Mouse (Mus musculus): ENCODE results near the gene Rtraf. TPM values are rescaled to one million over a fixed set of nuclear protein-coding genes. Genes with fewer than 3 reads are reported as not detected.

Gene Rtraf
- polyA plus RNA-seq, 1 experiment from 2014 or later, result 202 TPM

GRCm38 (mm10) chr14:19825481-19825880 lies 1.9 kb upstream of the Rtraf start:
- WGBS, result 19% methylated on average over 11 of the region's 11 CpGs
- H3K27ac ChIP-seq, result peak overlapping the region; percentile 88
- peaks cover 33% of the 10 kb centered on the region for H3K4me1 ChIP-seq (replicated peaks)
- peak; percentile 26; the same call in 1 of the 2 replicates for ATAC-seq (ENCODE audit: low FRiP score)
- no peaks in the 10 kb centered on the region for H3K9me3 ChIP-seq
- 0 out of 2 replicates have a peak overlapping the region, but pooled peaks have one; percentile 2 for H3K4me2 ChIP-seq
- no peak overlapping the region for H3K4me3 ChIP-seq
- H3K36me3 ChIP-seq, result peaks cover 11% of the 10 kb centered on the region
- 0 out of 2 replicates have a peak overlapping the region, but pooled peaks have one; percentile 10 for H3K9ac ChIP-seq
- no peaks in the 10 kb centered on the region; the same call in 1 of the 2 replicates for H3K27me3 ChIP-seq

- no peak overlapping the region for H3K4me2 ChIP-seq
- H3K4me3 ChIP-seq, result no peak overlapping the region
- no peaks in the 10 kb centered on the region for H3K9me3 ChIP-seq
- 99% methylated on average over 5 of the region's 5 CpGs for WGBS
- H3K27me3 ChIP-seq, result no peaks in the 10 kb centered on the region
- no peak for ATAC-seq (ENCODE audit: low FRiP score)
- no peak overlapping the region for H3K27ac ChIP-seq
- H3K4me1 ChIP-seq (replicated peaks), result peaks cover 38% of the 10 kb centered on the region
- peaks cover 30% of the 10 kb centered on the region for H3K36me3 ChIP-seq
- no peak overlapping the region for H3K9ac ChIP-seq
Measured at GRCm38 (mm10) chr14:19821686-19822085, 1.9 kb downstream of the Rtraf start.

- peaks cover 12% of the 10 kb centered on the region for H3K4me1 ChIP-seq (replicated peaks)
- H3K9me3 ChIP-seq, result no peaks in the 10 kb centered on the region
- H3K4me2 ChIP-seq, result no peak overlapping the region
- WGBS, result 5% methylated on average over 1 of the region's 1 CpGs
- no peak overlapping the region for H3K9ac ChIP-seq
- no peak overlapping the region for H3K4me3 ChIP-seq
- H3K27me3 ChIP-seq, result no peaks in the 10 kb centered on the region
- peaks cover 64% of the 10 kb centered on the region for H3K36me3 ChIP-seq
- H3K27ac ChIP-seq, result no peak overlapping the region
- ATAC-seq (ENCODE audit: low FRiP score), result no peak
Measured at GRCm38 (mm10) chr14:19817949-19818348, 5.7 kb downstream of the Rtraf start.

- Histone ChIP-seq H3K4me3 (no peak overlapping the region), H3K9me3 (no peaks in the 10 kb centered on the region), H3K4me1 (replicated peaks) (no peaks in the 10 kb centered on the region), H3K36me3 (peaks cover 67% of the 10 kb centered on the region), H3K27ac (no peak overlapping the region), H3K9ac (no peak overlapping the region), H3K4me2 (no peak overlapping the region), H3K27me3 (no peaks in the 10 kb centered on the region)
- 95% methylated on average over 2 of the region's 2 CpGs for WGBS
- ATAC-seq (ENCODE audit: low FRiP score), result no peak
Measured at GRCm38 (mm10) chr14:19813061-19813460, 10.6 kb downstream of the Rtraf start.

- ATAC-seq (ENCODE audit: low FRiP score), result no peak
- WGBS, result 77% methylated on average over 10 of the region's 10 CpGs
Measured at GRCm38 (mm10) chr14:19809934-19810333, 13.7 kb downstream of the Rtraf start.

DNA sequence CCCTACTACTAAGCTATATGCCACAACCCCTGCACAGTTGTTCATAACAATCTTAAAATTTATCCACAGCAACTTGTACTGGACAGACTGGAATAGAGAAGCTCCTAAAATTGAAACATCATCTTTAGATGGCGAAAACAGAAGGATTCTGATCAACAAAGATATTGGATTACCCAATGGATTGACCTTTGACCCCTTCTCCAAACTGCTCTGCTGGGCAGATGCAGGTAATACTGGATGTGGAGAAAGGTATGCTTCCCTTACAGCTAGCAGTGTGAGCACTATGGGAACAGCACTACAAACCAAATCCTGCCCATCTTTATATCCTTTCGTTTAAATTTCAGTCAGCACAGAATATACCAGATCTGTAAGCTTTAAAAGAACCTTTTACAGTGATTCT lies 15.8 kb downstream of the Rtraf start:
- Histone ChIP-seq H3K27ac (no peak overlapping the region), H3K4me1 (replicated peaks) (no peaks in the 10 kb centered on the region), H3K9me3 (no peaks in the 10 kb centered on the region), H3K27me3 (no peaks in the 10 kb centered on the region), H3K9ac (no peak overlapping the region), H3K36me3 (peaks cover 30% of the 10 kb centered on the region), H3K4me3 (no peak overlapping the region), H3K4me2 (no peak overlapping the region)
- WGBS, result 94% methylated on average over 2 of the region's 2 CpGs
- no peak for ATAC-seq (ENCODE audit: low FRiP score)

More at GRCm38 (mm10) chr14:19809934-19810333, 13.7 kb downstream of the Rtraf start:
- H3K4me3 ChIP-seq, result no peak overlapping the region
- H3K36me3 ChIP-seq, result peaks cover 48% of the 10 kb centered on the region
- H3K9me3 ChIP-seq, result no peaks in the 10 kb centered on the region
- no peak overlapping the region for H3K4me2 ChIP-seq
- H3K4me1 ChIP-seq (replicated peaks), result no peaks in the 10 kb centered on the region
- no peak overlapping the region for H3K27ac ChIP-seq
- no peaks in the 10 kb centered on the region for H3K27me3 ChIP-seq
- no peak overlapping the region for H3K9ac ChIP-seq

DNA sequence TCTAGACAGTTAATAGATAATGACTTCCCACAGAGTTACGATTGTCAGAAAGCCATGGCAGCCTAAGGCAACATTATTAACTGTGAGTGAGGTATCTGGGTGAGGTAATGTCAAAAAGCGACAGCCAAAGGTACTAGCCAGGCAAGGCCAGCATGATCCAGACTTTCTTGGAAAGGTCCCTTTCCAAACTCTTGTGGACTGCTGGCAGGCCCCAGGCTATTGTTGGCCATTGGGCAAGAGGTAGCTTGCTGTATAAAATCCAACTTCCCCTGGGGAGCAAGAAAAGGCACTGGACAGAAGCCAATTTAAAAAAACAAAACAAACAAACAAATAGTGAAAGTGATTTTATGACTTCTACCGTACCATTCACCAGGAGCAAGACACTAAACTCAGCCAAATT lies 16.3 kb downstream of the Rtraf start:
- ATAC-seq (ENCODE audit: low FRiP score), result no peak
- Histone ChIP-seq H3K4me2 (no peak overlapping the region), H3K4me3 (no peak overlapping the region), H3K27ac (no peak overlapping the region), H3K4me1 (replicated peaks) (no peaks in the 10 kb centered on the region), H3K36me3 (peaks cover 25% of the 10 kb centered on the region), H3K9me3 (no peaks in the 10 kb centered on the region), H3K27me3 (no peaks in the 10 kb centered on the region), H3K9ac (no peak overlapping the region)
- WGBS, result 84% methylated on average over 3 of the region's 3 CpGs

DNA sequence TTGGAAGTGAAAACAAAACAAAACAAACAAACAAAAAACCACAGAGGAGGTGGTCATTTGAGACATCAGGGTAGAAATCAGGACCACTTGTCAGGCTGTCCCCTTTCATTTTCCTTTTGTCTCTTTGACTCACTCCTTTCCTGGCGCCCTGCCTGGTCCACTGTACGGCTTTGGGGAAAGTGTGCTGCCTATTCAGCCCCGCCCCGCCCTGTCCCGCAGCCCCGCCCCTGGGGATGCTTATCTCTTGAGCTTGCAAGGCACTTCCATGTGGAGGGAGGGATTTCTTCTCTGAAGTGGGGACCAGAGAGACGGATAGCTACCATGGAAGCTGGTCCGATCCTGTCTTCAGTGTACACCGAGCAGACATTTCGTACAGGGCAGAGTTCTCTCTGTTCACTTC lies 20.0 kb downstream of the Rtraf start:
- Histone ChIP-seq H3K36me3 (peaks cover 4% of the 10 kb centered on the region), H3K9me3 (no peaks in the 10 kb centered on the region), H3K4me1 (replicated peaks) (no peaks in the 10 kb centered on the region), H3K27ac (no peak overlapping the region), H3K27me3 (no peaks in the 10 kb centered on the region), H3K4me2 (no peak overlapping the region), H3K4me3 (no peak overlapping the region), H3K9ac (no peak overlapping the region)
- WGBS, result 51% methylated on average over 10 of the region's 10 CpGs
- no peak for ATAC-seq (ENCODE audit: low FRiP score)

GRCm38 (mm10) chr14:19803222-19803621 lies 20.4 kb downstream of the Rtraf start:
- Histone ChIP-seq H3K4me1 (replicated peaks) (no peaks in the 10 kb centered on the region), H3K9ac (no peak overlapping the region), H3K4me3 (no peak overlapping the region), H3K27me3 (no peaks in the 10 kb centered on the region), H3K9me3 (no peaks in the 10 kb centered on the region), H3K4me2 (no peak overlapping the region), H3K36me3 (peaks cover 4% of the 10 kb centered on the region), H3K27ac (no peak overlapping the region)
- 53% methylated on average over 4 of the region's 4 CpGs for WGBS
- no peak for ATAC-seq (ENCODE audit: low FRiP score)

GRCm38 (mm10) chr14:19801474-19802215 lies 22.0 kb downstream of the Rtraf start:
- Histone ChIP-seq H3K36me3 (peaks cover 4% of the 10 kb centered on the region), H3K4me1 (replicated peaks) (no peaks in the 10 kb centered on the region), H3K9me3 (no peaks in the 10 kb centered on the region), H3K4me2 (no peak overlapping the region), H3K4me3 (no peak overlapping the region), H3K9ac (no peak overlapping the region), H3K27me3 (no peaks in the 10 kb centered on the region), H3K27ac (no peak overlapping the region)
- WGBS, result 80% methylated on average over 8 of the region's 8 CpGs
- ATAC-seq (ENCODE audit: low FRiP score), result no peak

DNA sequence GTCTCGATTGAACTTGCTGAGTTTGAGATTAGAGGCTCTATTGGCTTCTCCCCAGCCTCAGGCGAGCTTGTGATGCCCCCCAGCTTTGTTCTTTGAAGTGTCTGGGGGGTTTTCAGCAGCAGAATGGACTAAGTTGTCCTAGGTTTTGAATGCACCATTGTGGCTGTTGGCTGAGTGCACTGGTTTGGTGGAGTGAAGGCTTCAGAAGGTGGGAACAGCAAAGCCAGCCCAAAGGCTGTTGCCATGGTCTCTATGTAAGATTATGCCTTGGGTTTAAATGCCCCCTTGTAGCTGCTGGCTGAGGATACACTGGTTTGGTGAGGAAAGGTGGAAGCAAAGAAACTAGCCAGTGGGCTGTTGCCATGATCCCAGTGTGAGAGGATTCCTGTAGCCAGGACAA lies 23.1 kb downstream of the Rtraf start:
- Histone ChIP-seq H3K4me2 (no peak overlapping the region), H3K36me3 (peaks cover 4% of the 10 kb centered on the region), H3K27me3 (no peaks in the 10 kb centered on the region), H3K9me3 (no peaks in the 10 kb centered on the region), H3K4me1 (replicated peaks) (no peaks in the 10 kb centered on the region), H3K4me3 (no peak overlapping the region), H3K27ac (no peak overlapping the region), H3K9ac (no peak overlapping the region)
- WGBS, result 63% methylated on average over 2 of the region's 2 CpGs
- ATAC-seq (ENCODE audit: low FRiP score), result no peak

DNA sequence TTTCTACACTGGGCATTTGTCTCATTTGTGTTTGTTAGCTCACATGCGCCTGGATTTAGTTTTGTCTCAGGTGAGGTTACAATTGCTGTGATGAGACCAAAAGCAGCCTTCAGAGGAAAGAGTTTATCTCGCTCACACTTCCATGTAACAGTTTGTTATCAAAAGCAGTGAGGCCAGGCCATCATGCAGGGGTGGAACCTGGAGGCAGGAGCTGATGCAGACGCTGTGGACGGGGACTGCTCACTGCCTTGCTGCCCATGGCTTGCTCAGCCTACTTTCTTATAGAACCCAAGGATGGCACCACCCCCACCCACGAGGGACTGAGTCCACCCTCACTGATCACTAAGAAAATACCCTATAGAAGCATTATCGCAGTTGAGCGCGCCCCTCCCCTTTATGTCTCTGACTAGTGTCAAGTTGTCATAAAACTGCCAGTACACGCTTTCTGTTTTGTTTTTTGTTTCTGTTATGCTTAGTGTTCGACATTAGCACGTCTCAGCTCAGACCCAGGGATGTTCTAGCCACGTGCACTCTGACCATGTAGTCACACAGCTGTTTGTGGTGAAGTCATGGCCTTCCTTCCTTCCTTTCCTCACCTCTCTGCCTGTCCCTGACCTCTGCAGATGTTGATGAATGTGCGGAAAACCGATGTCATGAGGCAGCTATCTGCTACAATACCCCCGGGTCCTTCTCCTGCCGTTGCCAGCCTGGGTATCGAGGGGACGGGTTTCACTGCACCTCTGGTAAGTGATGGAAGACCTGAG lies 26.9 kb downstream of the Rtraf start:
- no peak overlapping the region for H3K9ac ChIP-seq
- no peak overlapping the region for H3K27ac ChIP-seq
- 86% methylated on average over 18 of the region's 18 CpGs for WGBS
- ATAC-seq (ENCODE audit: low FRiP score), result no peak
- H3K4me2 ChIP-seq, result no peak overlapping the region
- H3K4me1 ChIP-seq (replicated peaks), result no peaks in the 10 kb centered on the region
- no peaks in the 10 kb centered on the region for H3K27me3 ChIP-seq
- H3K4me3 ChIP-seq, result no peak overlapping the region
- H3K9me3 ChIP-seq, result no peaks in the 10 kb centered on the region
- no peaks in the 10 kb centered on the region for H3K36me3 ChIP-seq

All from hindbrain, embryonic 13.5 days (tissue).